Mouse (Mus musculus) stomach, embryonic 14.5 days (tissue): ENCODE data around the gene Hlcs. TPM values are rescaled to one million over a fixed set of nuclear protein-coding genes. Genes with fewer than 3 reads are reported as not detected.

Experiments used
- ATAC-seq: fragments of 200-750 bp; cut with Nextera tagmentation; 2 replicates; pipeline ENCODE4 v1.8.0; 2017; ENCODE audit warnings: low read depth, moderate TSS enrichment; ENCODE audit not compliant: insufficient number of reproducible peaks, insufficient read depth, low FRiP score
- H3K27ac ChIP-seq: fragments of 300-500 bp; sonication (generic); 2 replicates; pipeline ENCODE4 v1.5.1; 2014; ENCODE audit warnings: mild to moderate bottlenecking, low read length, moderate library complexity, mixed read lengths
- H3K27me3 ChIP-seq: fragments of 300-500 bp; sonication (generic); 2 replicates; pipeline ENCODE4 v1.6.1; 2014; ENCODE audit warnings: low read length, control low read depth, mixed read lengths; ENCODE audit not compliant: control insufficient read depth, insufficient read depth
- H3K36me3 ChIP-seq: fragments of 300-500 bp; sonication (generic); 2 replicates; pipeline ENCODE4 v1.6.1; 2014; ENCODE audit warnings: mild to moderate bottlenecking, control low read depth, low read length, moderate library complexity, mixed read lengths; ENCODE audit not compliant: control insufficient read depth, insufficient read depth
- H3K4me1 ChIP-seq: fragments of 300-500 bp; sonication (generic); 2 replicates; pipeline ENCODE4 v1.6.1; 2014; ENCODE audit warnings: low read length, control low read depth, mixed read lengths; ENCODE audit not compliant: control insufficient read depth, insufficient read depth
- H3K4me2 ChIP-seq: fragments of 300-500 bp; sonication (generic); replicated peaks from 2 replicates; pipeline ENCODE4 v1.6.1; 2014; ENCODE audit warnings: low read depth, low read length, control low read depth
- H3K4me3 ChIP-seq: fragments of 300-500 bp; sonication (generic); 2 replicates; pipeline ENCODE4 v1.5.1; 2014; ENCODE audit warnings: low read depth, low read length, control low read depth
- H3K9ac ChIP-seq: fragments of 300-500 bp; sonication (generic); replicated peaks from 2 replicates; pipeline ENCODE4 v1.6.1; 2014; ENCODE audit warnings: low read depth, mild to moderate bottlenecking, control low read depth, low read length, moderate library complexity, mixed read lengths
- H3K9me3 ChIP-seq: fragments of 300-500 bp; sonication (generic); 2 replicates; pipeline ENCODE4 v1.6.1; 2016; ENCODE audit warnings: low read depth, low read length, control low read depth; ENCODE audit not compliant: control insufficient read depth
- WGBS: fragments of 180-500 bp; shearing (Covaris S2); extraction: QIAGEN DNeasy Blood & Tissue Kit; methylation state at CpG from one replicate; pipeline ENCODE4 v1.1.7; 2014; 5-methylcytosine and 5-hydroxymethylcytosine counted together
- polyA plus RNA-seq: library from polyadenylated mRNA; unstranded; fragments of >200 nt; fragmentation: Nextera tagmentation; extraction: Ambion mirVana; gene quantifications from 2 replicates; pipeline ENCODE4 v1.2.1, GENCODE M21; 2014

Hlcs gene
- polyA plus RNA-seq, 1 experiment from 2014 or later = 10.8 TPM

- H3K27ac ChIP-seq = no peak overlapping the region
- H3K4me2 ChIP-seq = no peak overlapping the region
- ATAC-seq = no peak
- H3K9ac ChIP-seq = no peak overlapping the region
- peaks cover 7% of the 10 kb centered on the region; the same call in 1 of the 2 replicates for H3K4me1 ChIP-seq
- no peaks in the 10 kb centered on the region for H3K27me3 ChIP-seq
- 89% methylated on average over 5 of the region's 5 CpGs for whole genome bisulfite sequencing
- H3K36me3 ChIP-seq = no peaks in the 10 kb centered on the region
- no peaks in the 10 kb centered on the region for H3K9me3 ChIP-seq
- no peak overlapping the region for H3K4me3 ChIP-seq
Measured at GRCm38 (mm10) chr16:94314626-94315025, 1.3 kb upstream of the Hlcs start.

GRCm38 (mm10) chr16:94312663-94313228 lies 625 bp downstream of the Hlcs start:
- no peaks in the 10 kb centered on the region for H3K36me3 ChIP-seq
- H3K27ac ChIP-seq = peak overlapping the region; percentile 92
- 0% methylated on average over 20 of the region's 20 CpGs for WGBS
- ATAC-seq = peak; percentile 84
- H3K4me3 ChIP-seq = peak overlapping the region; percentile 36
- H3K4me2 ChIP-seq = peak overlapping the region; percentile 51
- no peaks in the 10 kb centered on the region for H3K27me3 ChIP-seq
- peaks cover 7% of the 10 kb centered on the region; the same call in 1 of the 2 replicates for H3K4me1 ChIP-seq
- peak overlapping the region; percentile 23 for H3K9ac ChIP-seq
- no peaks in the 10 kb centered on the region for H3K9me3 ChIP-seq

GRCm38 (mm10) chr16:94311931-94312330 lies 1.4 kb downstream of the Hlcs start:
- Histone ChIP-seq H3K4me3 (peak overlapping the region; percentile 36; the same call in 1 of the 2 replicates), H3K27ac (no peak overlapping the region), H3K36me3 (no peaks in the 10 kb centered on the region), H3K4me2 (peak overlapping the region; percentile 51), H3K27me3 (no peaks in the 10 kb centered on the region), H3K4me1 (peaks cover 11% of the 10 kb centered on the region; the same call in 1 of the 2 replicates), H3K9ac (no peak overlapping the region), H3K9me3 (no peaks in the 10 kb centered on the region)
- 71% methylated on average over 4 of the region's 4 CpGs for WGBS
- ATAC-seq = no peak

DNA sequence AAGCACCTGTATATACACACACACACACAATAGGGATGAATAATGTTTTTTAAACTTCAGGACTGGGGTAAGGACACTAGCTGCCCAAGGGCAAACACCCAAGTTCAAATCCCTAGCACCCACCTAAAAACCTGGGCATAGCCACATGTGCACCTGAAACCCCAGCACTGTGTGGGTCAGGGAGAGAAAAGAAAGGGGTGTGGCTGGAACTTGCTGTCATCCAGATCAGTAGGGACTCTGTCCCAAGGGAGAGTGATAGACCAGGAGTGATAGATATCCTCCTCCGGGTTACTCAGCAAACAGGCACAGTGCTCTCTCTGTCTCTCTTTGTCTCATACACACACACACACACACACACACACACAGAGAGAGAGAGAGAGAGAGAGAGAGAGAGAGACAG lies 2.0 kb downstream of the Hlcs start:
- H3K4me2 ChIP-seq = peak overlapping the region; percentile 51; the same call in 1 of the 2 replicates
- H3K4me1 ChIP-seq = peaks cover 11% of the 10 kb centered on the region; the same call in 1 of the 2 replicates
- no peak overlapping the region for H3K9ac ChIP-seq
- no peaks in the 10 kb centered on the region for H3K9me3 ChIP-seq
- H3K27me3 ChIP-seq = no peaks in the 10 kb centered on the region
- H3K36me3 ChIP-seq = no peaks in the 10 kb centered on the region
- 77% methylated on average over 1 of the region's 1 CpGs for WGBS
- ATAC-seq = no peak
- no peak overlapping the region for H3K4me3 ChIP-seq
- no peak overlapping the region for H3K27ac ChIP-seq

GRCm38 (mm10) chr16:94309025-94309424 lies 4.3 kb downstream of the Hlcs start:
- H3K9me3 ChIP-seq = no peaks in the 10 kb centered on the region
- H3K36me3 ChIP-seq = no peaks in the 10 kb centered on the region
- no peak overlapping the region for H3K27ac ChIP-seq
- peaks cover 11% of the 10 kb centered on the region; the same call in 1 of the 2 replicates for H3K4me1 ChIP-seq
- 81% methylated on average over 4 of the region's 4 CpGs for WGBS
- ATAC-seq = no peak
- no peak overlapping the region for H3K9ac ChIP-seq
- no peaks in the 10 kb centered on the region for H3K27me3 ChIP-seq
- no peak overlapping the region for H3K4me2 ChIP-seq
- H3K4me3 ChIP-seq = no peak overlapping the region

DNA sequence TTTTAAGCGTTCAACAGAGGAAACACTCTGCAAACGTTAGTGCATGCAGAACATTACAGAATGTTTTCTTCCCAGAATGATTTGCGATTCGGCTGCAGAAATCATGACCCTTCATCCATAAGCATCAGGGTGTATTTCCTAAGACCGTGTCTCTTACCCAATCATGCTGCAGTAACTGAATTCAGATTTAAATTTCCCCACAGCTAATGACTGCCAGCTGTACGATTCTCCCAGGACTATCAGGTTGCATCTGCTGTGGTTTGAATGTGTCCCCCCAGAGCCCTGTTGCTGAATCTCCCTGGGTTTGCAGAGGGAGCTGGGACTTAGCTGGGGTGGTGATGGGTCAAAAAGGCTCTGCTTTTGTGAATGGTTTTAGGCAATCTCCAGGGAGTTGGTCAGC lies 5.4 kb downstream of the Hlcs start:
- H3K27me3 ChIP-seq = no peaks in the 10 kb centered on the region
- no peaks in the 10 kb centered on the region for H3K9me3 ChIP-seq
- no peak overlapping the region for H3K4me2 ChIP-seq
- no peak overlapping the region for H3K9ac ChIP-seq
- ATAC-seq = no peak
- H3K4me1 ChIP-seq = peaks cover 11% of the 10 kb centered on the region; the same call in 1 of the 2 replicates
- peak overlapping the region; percentile 44; the same call in 1 of the 2 replicates for H3K27ac ChIP-seq
- no peak overlapping the region for H3K4me3 ChIP-seq
- no peaks in the 10 kb centered on the region for H3K36me3 ChIP-seq
- 35% methylated on average over 6 of the region's 6 CpGs for WGBS

GRCm38 (mm10) chr16:94307526-94307925 lies 5.8 kb downstream of the Hlcs start:
- Histone ChIP-seq H3K4me3 (no peak overlapping the region), H3K4me2 (no peak overlapping the region), H3K4me1 (peaks cover 15% of the 10 kb centered on the region; the same call in 1 of the 2 replicates), H3K9me3 (no peaks in the 10 kb centered on the region), H3K27me3 (no peaks in the 10 kb centered on the region), H3K27ac (peak overlapping the region; percentile 44; the same call in 1 of the 2 replicates), H3K9ac (no peak overlapping the region), H3K36me3 (no peaks in the 10 kb centered on the region)
- WGBS = 63% methylated on average over 6 of the region's 6 CpGs
- ATAC-seq = no peak

- 0 out of 2 replicates have a peak, but pooled peaks have one; percentile 15 for ATAC-seq
Measured at GRCm38 (mm10) chr16:94303203-94303535, 10.2 kb downstream of the Hlcs start.

More at GRCm38 (mm10) chr16:94303203-94303535, 10.2 kb downstream of the Hlcs start:
- Histone ChIP-seq H3K27ac (no peak overlapping the region), H3K36me3 (no peaks in the 10 kb centered on the region), H3K4me3 (no peak overlapping the region; the same call in 1 of the 2 replicates), H3K4me2 (peak overlapping the region; percentile 47), H3K9ac (no peak overlapping the region), H3K27me3 (no peaks in the 10 kb centered on the region), H3K4me1 (peaks cover 17% of the 10 kb centered on the region; the same call in 1 of the 2 replicates), H3K9me3 (no peaks in the 10 kb centered on the region)
- WGBS = 31% methylated on average over 6 of the region's 6 CpGs
